7 mouse cellular contexts compared by ENCODE assay signal in genomic region chr16:43335151-43335823, GRCm38 (mm10).
DNase-seq lines count a peak whose midpoint lies in the region; ATAC-seq and TF ChIP-seq lines count a peak whose summit lies in the region.

No protein-coding gene starts in this region.

- no peak for TF ChIP-seq POLR2A in cortical plate, adult 2 months (IDR thresholded peaks at IDR 0.05; ENCODE audit: extremely low read depth, insufficient read depth, low read length)

- DNase-seq in NIH3T3 (ENCODE audit: low read depth), result peak; percentile 37
- DNase-seq in heart, postnatal 10 days, result peak; percentile 57 to 59
- no peak for DNase-seq in cerebellum, adult 18-20 months
- DNase-seq in retina, embryonic 14.5 days (ENCODE audit: low spot score), result no peak
- DNase-seq in layer of hippocampus, postnatal 14 days (ENCODE audit: low spot score in 2 of 2), result no peak

- no peak overlapping the region for H3K4me3 ChIP-seq in cortical plate, adult 2 months (ENCODE audit: insufficient read depth, low read length)
- no peak overlapping the region for H3K4me3 ChIP-seq in lung, embryonic 16.5 days (ENCODE audit: low read length)

- no peaks in the 10 kb centered on the region for H3K9me3 ChIP-seq in lung, embryonic 16.5 days (ENCODE audit: control insufficient read depth, low read length)

- H3K4me1 ChIP-seq in cortical plate, adult 2 months (ENCODE audit: control insufficient read depth, insufficient read depth, low read length), result peaks cover 1% of the 10 kb centered on the region; the same call in 1 of the 2 replicates
- H3K4me1 ChIP-seq in lung, embryonic 16.5 days (replicated peaks; ENCODE audit: control insufficient read depth, insufficient read depth, low read length), result peaks cover 22% of the 10 kb centered on the region

- 0 out of 2 replicates have a peak overlapping the region, but pooled peaks have one; percentile 18 for H3K4me2 ChIP-seq in lung, embryonic 16.5 days (ENCODE audit: low read depth, low read length)

- TF ChIP-seq CTCF in cortical plate, adult 2 months (IDR thresholded peaks at IDR 0.05; ENCODE audit: extremely low read depth, insufficient read depth, low read length), result no peak

- 28% methylated on average over 8 of the region's 8 CpGs for WGBS in lung, embryonic 16.5 days

- peak; percentile 60 for ATAC-seq in lung, embryonic 16.5 days (ENCODE audit: low read depth)

- peak overlapping the region; percentile 65 for H3K27ac ChIP-seq in cortical plate, adult 2 months (ENCODE audit: insufficient read depth, low read length)
- H3K27ac ChIP-seq in lung, embryonic 16.5 days (ENCODE audit: low read length), result peak overlapping the region; percentile 57

- no peaks in the 10 kb centered on the region for H3K27me3 ChIP-seq in lung, embryonic 16.5 days (ENCODE audit: control insufficient read depth, insufficient read depth, low read depth, low read length)

- intact Hi-C loops in heart, postnatal 10 days (cut with DNase I), result no loop called here

- no peak overlapping the region for H3K9ac ChIP-seq in lung, embryonic 16.5 days (ENCODE audit: low read length)

- no peaks in the 10 kb centered on the region for H3K36me3 ChIP-seq in lung, embryonic 16.5 days (ENCODE audit: control insufficient read depth, insufficient read depth, low read length)

Comparison
In these comparisons a context has a peak if more than half of its experiments do, and no peak if none do; other contexts are left out.
1. DNase-seq: peak in NIH3T3 (single experiment) and heart, postnatal 10 days (2 of 2); none in cerebellum, adult 18-20 months (0 of 2), retina, embryonic 14.5 days (single experiment) and layer of hippocampus, postnatal 14 days (0 of 2).